Comparison of ENCODE assay signal across 8 mouse cellular contexts in genomic region chr2:27017802-27018201, GRCm38 (mm10). TPM values are rescaled to one million over a fixed set of nuclear protein-coding genes. Genes with fewer than 3 reads are reported as not detected.
DNase-seq lines count a peak whose midpoint lies in the region; ATAC-seq and TF ChIP-seq lines count a peak whose summit lies in the region.

No protein-coding gene starts in this region.

- no peak overlapping the region for H3K27ac ChIP-seq in forebrain, embryonic 11.5 days (ENCODE audit: low read depth, low read length)
- H3K27ac ChIP-seq in hindbrain, embryonic 16.5 days (ENCODE audit: low read depth, low read length) = no peak overlapping the region
- no peak overlapping the region for H3K27ac ChIP-seq in limb, embryonic 13.5 days
- H3K27ac ChIP-seq in stomach, postnatal 0 days (replicated peaks) = no peak overlapping the region

- H3K9me3 ChIP-seq in forebrain, embryonic 11.5 days (ENCODE audit: control insufficient read depth, low read length) = no peaks in the 10 kb centered on the region
- H3K9me3 ChIP-seq in hindbrain, embryonic 16.5 days (ENCODE audit: control insufficient read depth, low read length) = no peaks in the 10 kb centered on the region
- no peaks in the 10 kb centered on the region for H3K9me3 ChIP-seq in limb, embryonic 13.5 days
- H3K9me3 ChIP-seq in stomach, postnatal 0 days (ENCODE audit: control insufficient read depth, low read length) = no peaks in the 10 kb centered on the region

- H3K36me3 ChIP-seq in forebrain, embryonic 11.5 days (ENCODE audit: control insufficient read depth, insufficient read depth, low read length) = peaks cover 3% of the 10 kb centered on the region; the same call in 1 of the 2 replicates
- peaks cover 43% of the 10 kb centered on the region for H3K36me3 ChIP-seq in hindbrain, embryonic 16.5 days (ENCODE audit: control insufficient read depth, insufficient read depth, low read length)
- H3K36me3 ChIP-seq in limb, embryonic 13.5 days = peaks cover 81% of the 10 kb centered on the region
- peaks cover 18% of the 10 kb centered on the region; the same call in 1 of the 2 replicates for H3K36me3 ChIP-seq in stomach, postnatal 0 days (ENCODE audit: control insufficient read depth, insufficient read depth, low read length)

- H3K4me3 ChIP-seq in forebrain, embryonic 11.5 days (ENCODE audit: low read depth, low read length) = no peak overlapping the region
- no peak overlapping the region for H3K4me3 ChIP-seq in hindbrain, embryonic 16.5 days (ENCODE audit: low read length)
- no peak overlapping the region for H3K4me3 ChIP-seq in limb, embryonic 13.5 days
- H3K4me3 ChIP-seq in stomach, postnatal 0 days (ENCODE audit: low read depth, low read length) = no peak overlapping the region

- H3K4me1 ChIP-seq in forebrain, embryonic 11.5 days (replicated peaks; ENCODE audit: control insufficient read depth, insufficient read depth, low read length) = no peaks in the 10 kb centered on the region
- no peaks in the 10 kb centered on the region for H3K4me1 ChIP-seq in hindbrain, embryonic 16.5 days (ENCODE audit: control insufficient read depth, insufficient read depth, low read depth, low read length)
- no peaks in the 10 kb centered on the region for H3K4me1 ChIP-seq in limb, embryonic 13.5 days
- no peaks in the 10 kb centered on the region for H3K4me1 ChIP-seq in stomach, postnatal 0 days (replicated peaks; ENCODE audit: control insufficient read depth, insufficient read depth)

- TF ChIP-seq CTCF in brain, embryonic 14.5 days (IDR thresholded peaks at IDR 0.05; ENCODE audit: borderline replicate concordance, extremely low read depth, insufficient read depth, insufficient read length) = peak; percentile 89
- peak; percentile 97 for TF ChIP-seq CTCF in stomach, postnatal 0 days (IDR thresholded peaks at IDR 0.05; ENCODE audit: low read depth)

- H3K4me2 ChIP-seq in forebrain, embryonic 11.5 days (ENCODE audit: low read depth, low read length, severe bottlenecking) = no peak overlapping the region
- H3K4me2 ChIP-seq in hindbrain, embryonic 16.5 days (ENCODE audit: low read length) = no peak overlapping the region
- no peak overlapping the region for H3K4me2 ChIP-seq in limb, embryonic 13.5 days (replicated peaks)
- no peak overlapping the region for H3K4me2 ChIP-seq in stomach, postnatal 0 days (replicated peaks; ENCODE audit: low read depth)

- H3K27me3 ChIP-seq in forebrain, embryonic 11.5 days (ENCODE audit: control insufficient read depth, insufficient read depth, low read length) = no peaks in the 10 kb centered on the region
- no peaks in the 10 kb centered on the region for H3K27me3 ChIP-seq in hindbrain, embryonic 16.5 days (replicated peaks; ENCODE audit: control insufficient read depth, insufficient read depth, low read length)
- no peaks in the 10 kb centered on the region for H3K27me3 ChIP-seq in limb, embryonic 13.5 days
- no peaks in the 10 kb centered on the region for H3K27me3 ChIP-seq in stomach, postnatal 0 days (ENCODE audit: control insufficient read depth, insufficient read depth, low read length)

- H3K9ac ChIP-seq in forebrain, embryonic 11.5 days (ENCODE audit: low read length) = no peak overlapping the region
- H3K9ac ChIP-seq in hindbrain, embryonic 16.5 days (ENCODE audit: low read depth, low read length) = no peak overlapping the region
- H3K9ac ChIP-seq in limb, embryonic 13.5 days = no peak overlapping the region
- no peak overlapping the region for H3K9ac ChIP-seq in stomach, postnatal 0 days (ENCODE audit: low read length)

- TF ChIP-seq POLR2A in brain, embryonic 14.5 days (IDR thresholded peaks at IDR 0.05; ENCODE audit: borderline replicate concordance, extremely low read depth, insufficient read depth, insufficient read length, poor library complexity, severe bottlenecking) = no peak

- DNase-seq in left cerebral cortex, adult 18-20 months (ENCODE audit: low spot score in 2 of 2) = peak; percentile 72 to 81
- DNase-seq in left cerebral cortex, adult 11 months (ENCODE audit: low spot score) = no peak
- DNase-seq in brain, embryonic 14.5 days (ENCODE audit: low read depth) = peak; percentile 77
- DNase-seq in forebrain, embryonic 11.5 days (ENCODE audit: low spot score) = peak; percentile 84
- DNase-seq in naive thymus-derived CD4-positive, alpha-beta T cell, adult 2 months (ENCODE audit: low read depth) = peak; percentile 80
- DNase-seq in stomach, postnatal 0 days (ENCODE audit: low spot score) = peak; percentile 80

- TF ChIP-seq EP300 in stomach, postnatal 0 days (optimal IDR thresholded peaks at IDR 0.05) = no peak

- ATAC-seq in forebrain, embryonic 11.5 days (replicated peaks; ENCODE audit: low FRiP score) = no peak; the same call in 1 of the 2 replicates
- ATAC-seq in hindbrain, embryonic 16.5 days = peak; percentile 37; the same call in 1 of the 2 replicates
- peak; percentile 49; the same call in 1 of the 2 replicates for ATAC-seq in limb, embryonic 13.5 days (ENCODE audit: low FRiP score, low read depth)
- peak; percentile 76 for ATAC-seq in stomach, postnatal 0 days (ENCODE audit: low FRiP score, low TSS enrichment)

- 56% methylated on average over 5 of the region's 5 CpGs for WGBS in forebrain, embryonic 11.5 days
- 54% methylated on average over 5 of the region's 5 CpGs for WGBS in hindbrain, embryonic 16.5 days
- WGBS in limb, embryonic 13.5 days = 52% methylated on average over 5 of the region's 5 CpGs
- 53% methylated on average over 5 of the region's 5 CpGs for WGBS in stomach, postnatal 0 days

RNA-seq across cellular contexts. Expression of gene Cacfd1, which starts 8.1 kb away (rescaled TPM):
- total RNA-seq in left cerebral cortex, adult 18-20 months (2021) = 10 to 100 TPM; 46.8 to 47.0 TPM
- 95.9 and 110 TPM in 2 replicates for polyA plus RNA-seq in brain, embryonic 14.5 days (2012; rRNA removed)
- polyA plus RNA-seq in forebrain, embryonic 11.5 days (2014; fragmentation: Nextera tagmentation; extraction: Ambion mirVana) = 103 and 109 TPM in 2 replicates
- 103 TPM in 2 replicates for polyA plus RNA-seq in hindbrain, embryonic 16.5 days (2015; fragmentation: Nextera tagmentation; extraction: Ambion mirVana)
- polyA plus RNA-seq in limb, embryonic 13.5 days (2015; fragmentation: Nextera tagmentation; extraction: Ambion mirVana) = 96.3 and 102 TPM in 2 replicates
- polyA plus RNA-seq in stomach, postnatal 0 days (2015; fragmentation: Nextera tagmentation; extraction: Ambion mirVana) = 35.1 and 37.7 TPM in 2 replicates

RNA-seq across cellular contexts. Expression of gene Slc2a6, which starts 10.0 kb away (rescaled TPM):
- total RNA-seq in left cerebral cortex, adult 18-20 months (2021) = 10 to 100 TPM; 21.5 to 27.5 TPM
- 7.2 and 8.2 TPM in 2 replicates for polyA plus RNA-seq in brain, embryonic 14.5 days (2012; rRNA removed)
- polyA plus RNA-seq in forebrain, embryonic 11.5 days (2014; fragmentation: Nextera tagmentation; extraction: Ambion mirVana) = 1.3 and 2.2 TPM in 2 replicates
- polyA plus RNA-seq in hindbrain, embryonic 16.5 days (2015; fragmentation: Nextera tagmentation; extraction: Ambion mirVana) = 18.0 and 21.6 TPM in 2 replicates
- 0.75 and 0.77 TPM in 2 replicates for polyA plus RNA-seq in limb, embryonic 13.5 days (2015; fragmentation: Nextera tagmentation; extraction: Ambion mirVana)
- polyA plus RNA-seq in stomach, postnatal 0 days (2015; fragmentation: Nextera tagmentation; extraction: Ambion mirVana) = 2.0 and 2.7 TPM in 2 replicates

RNA-seq across cellular contexts. Expression of gene Adamts13, which starts 44.6 kb away (rescaled TPM):
- 1 to 10 TPM; 1.3 to 2.7 TPM for total RNA-seq in left cerebral cortex, adult 18-20 months (2021)
- 0.12 TPM in 1 of 2 replicates, not detected in the other for polyA plus RNA-seq in brain, embryonic 14.5 days (2012; rRNA removed)
- 0.08 TPM in 1 of 2 replicates, not detected in the other for polyA plus RNA-seq in forebrain, embryonic 11.5 days (2014; fragmentation: Nextera tagmentation; extraction: Ambion mirVana)
- polyA plus RNA-seq in hindbrain, embryonic 16.5 days (2015; fragmentation: Nextera tagmentation; extraction: Ambion mirVana) = 0.29 TPM in 1 of 2 replicates, not detected in the other
- not detected in 2 replicates for polyA plus RNA-seq in limb, embryonic 13.5 days (2015; fragmentation: Nextera tagmentation; extraction: Ambion mirVana)
- polyA plus RNA-seq in stomach, postnatal 0 days (2015; fragmentation: Nextera tagmentation; extraction: Ambion mirVana) = 0.05 and 0.10 TPM in 2 replicates

RNA-seq across cellular contexts. Expression of gene Rexo4, which starts 53.6 kb away (rescaled TPM):
- total RNA-seq in left cerebral cortex, adult 18-20 months (2021) = 10 to 100 TPM; 55.5 to 66.5 TPM
- polyA plus RNA-seq in brain, embryonic 14.5 days (2012; rRNA removed) = 40.8 and 46.6 TPM in 2 replicates
- polyA plus RNA-seq in forebrain, embryonic 11.5 days (2014; fragmentation: Nextera tagmentation; extraction: Ambion mirVana) = 53.9 and 57.1 TPM in 2 replicates
- polyA plus RNA-seq in hindbrain, embryonic 16.5 days (2015; fragmentation: Nextera tagmentation; extraction: Ambion mirVana) = 39.6 and 41.0 TPM in 2 replicates
- 48.6 and 52.9 TPM in 2 replicates for polyA plus RNA-seq in limb, embryonic 13.5 days (2015; fragmentation: Nextera tagmentation; extraction: Ambion mirVana)
- 21.7 and 23.0 TPM in 2 replicates for polyA plus RNA-seq in stomach, postnatal 0 days (2015; fragmentation: Nextera tagmentation; extraction: Ambion mirVana)

RNA-seq across cellular contexts. Expression of gene Mymk, which starts 54.2 kb away (rescaled TPM):
- total RNA-seq in left cerebral cortex, adult 18-20 months (2021) = under 1 TPM; 0.52 to 1.00 TPM
- 0.26 and 0.73 TPM in 2 replicates for polyA plus RNA-seq in brain, embryonic 14.5 days (2012; rRNA removed)
- not detected in 2 replicates for polyA plus RNA-seq in forebrain, embryonic 11.5 days (2014; fragmentation: Nextera tagmentation; extraction: Ambion mirVana)
- polyA plus RNA-seq in hindbrain, embryonic 16.5 days (2015; fragmentation: Nextera tagmentation; extraction: Ambion mirVana) = 0.21 and 3.5 TPM in 2 replicates
- 43.3 and 49.0 TPM in 2 replicates for polyA plus RNA-seq in limb, embryonic 13.5 days (2015; fragmentation: Nextera tagmentation; extraction: Ambion mirVana)
- polyA plus RNA-seq in stomach, postnatal 0 days (2015; fragmentation: Nextera tagmentation; extraction: Ambion mirVana) = 0.55 and 1.1 TPM in 2 replicates
